Mouse (Mus musculus): ENCODE data around the gene Olfr922. TPM values are rescaled to one million over a fixed set of nuclear protein-coding genes. Genes with fewer than 3 reads are reported as not detected.

Olfr922 gene
- total RNA-seq (2012; rRNA removed): not detected in 2 replicates
- not detected for polyA plus RNA-seq (2012; ENCODE audit: insufficient read depth in 1 of 2, insufficient read length in 2 of 2, low read depth in 1 of 2, low replicate concordance in 2 of 2, missing spikeins in 1 of 2)

- TF ChIP-seq JUND (IDR thresholded peaks at IDR 0.05; ENCODE audit: low read depth, low read length): no peak
- no peak for TF ChIP-seq POLR2AphosphoS5 (IDR thresholded peaks at IDR 0.05; ENCODE audit: borderline replicate concordance, low read depth, low read length)
- TF ChIP-seq MEF2A (IDR thresholded peaks at IDR 0.05; ENCODE audit: extremely low read depth, insufficient replicate concordance, low read depth, low read length, poor library complexity, severe bottlenecking): no peak
- TF ChIP-seq ZKSCAN1 (IDR thresholded peaks at IDR 0.05; ENCODE audit: low read depth, low read length): no peak
- TF ChIP-seq ELF1 (IDR thresholded peaks at IDR 0.05; ENCODE audit: low read depth, low read length): no peak
- no peak for TF ChIP-seq TBP (IDR thresholded peaks at IDR 0.05; ENCODE audit: low read depth, low read length)
- Histone ChIP-seq H3K9ac (ENCODE audit: control insufficient read depth, low read depth, low read length, poor library complexity, severe bottlenecking) (no peak within 1 kb of the TSS), H3K4me1 (ENCODE audit: control insufficient read depth in 1 of 2, insufficient read depth in 2 of 2, low read length in 2 of 2) (no peaks in the 10 kb centered on the region; a peak in 1 of 4 replicates), H3K27ac (ENCODE audit: control insufficient read depth, low read depth, low read length) (no peak within 1 kb of the TSS), H3K27me3 (ENCODE audit: control insufficient read depth in 1 of 2, insufficient read depth in 2 of 2, low read length in 2 of 2) (no peaks in the 10 kb centered on the region), H3K36me3 (ENCODE audit: control insufficient read depth in 1 of 2, insufficient read depth in 2 of 2, low read length in 2 of 2) (0 out of 4 replicates have a peak, but pooled peaks cover 0 to 2% of the 10 kb centered on the region in 2 experiments), H3K79me2 (ENCODE audit: control insufficient read depth, insufficient read depth, low read length, poor library complexity) (no peaks in the 10 kb centered on the region), H3K9me3 (replicated peaks; ENCODE audit: insufficient read depth, low read length) (no peaks in the 10 kb centered on the region), H3K4me3 (ENCODE audit: control insufficient read depth in 1 of 2, insufficient read depth in 1 of 2, low read depth in 2 of 2, low read length in 2 of 2) (no peak within 1 kb of the TSS)
- DNase-seq (ENCODE audit: low read depth, low spot score): no peak
Measured at GRCm38 (mm10) chr9:38814314-38814713, at the start of gene Olfr922. Gene Olfr922, plus strand, starts transcription at chr9:38814614.

- H3K9ac ChIP-seq (ENCODE audit: control insufficient read depth, low read depth, low read length, poor library complexity, severe bottlenecking): no peak within 1 kb of the TSS
- H3K27me3 ChIP-seq (ENCODE audit: control insufficient read depth in 1 of 2, insufficient read depth in 2 of 2, low read length in 2 of 2): no peaks in the 10 kb centered on the region
- H3K36me3 ChIP-seq (ENCODE audit: control insufficient read depth in 1 of 2, insufficient read depth in 2 of 2, low read length in 2 of 2): no peaks in the 10 kb centered on the region
- H3K79me2 ChIP-seq (ENCODE audit: control insufficient read depth, insufficient read depth, low read length, poor library complexity): no peaks in the 10 kb centered on the region
- no peaks in the 10 kb centered on the region for H3K9me3 ChIP-seq (replicated peaks; ENCODE audit: insufficient read depth, low read length)
- TF ChIP-seq MXI1 (IDR thresholded peaks at IDR 0.05; ENCODE audit: low read depth, low read length) (no peak), TBP (IDR thresholded peaks at IDR 0.05; ENCODE audit: low read depth, low read length) (no peak), NRF1 (IDR thresholded peaks at IDR 0.05; ENCODE audit: insufficient read depth, low read depth, low read length, poor library complexity, severe bottlenecking) (no peak), MAX (IDR thresholded peaks at IDR 0.05; ENCODE audit: low read length) (no peak), ETS1 (IDR thresholded peaks at IDR 0.05; ENCODE audit: low read depth, low read length) (no peak), CHD1 (IDR thresholded peaks at IDR 0.05; ENCODE audit: low read depth, low read length) (no peak), JUND (IDR thresholded peaks at IDR 0.05; ENCODE audit: low read depth, low read length) (no peak), MAZ (IDR thresholded peaks at IDR 0.05; ENCODE audit: low read depth, low read length) (no peak), SIN3A (IDR thresholded peaks at IDR 0.05; ENCODE audit: low read length) (no peak), TAL1 (IDR thresholded peaks at IDR 0.05; ENCODE audit: low read length) (no peak), USF1 (IDR thresholded peaks at IDR 0.05; ENCODE audit: low read depth, low read length) (no peak), UBTF (IDR thresholded peaks at IDR 0.05; ENCODE audit: borderline replicate concordance, insufficient read depth, low read depth, low read length) (no peak), RCOR1 (IDR thresholded peaks at IDR 0.05; ENCODE audit: low read depth, low read length) (no peak), TCF12 (IDR thresholded peaks at IDR 0.05; ENCODE audit: low read depth, low read length) (no peak), ZC3H11A (IDR thresholded peaks at IDR 0.05; ENCODE audit: low read depth, low read length) (no peak), GATA1 (IDR thresholded peaks at IDR 0.05; ENCODE audit: low read depth, low read length) (no peak)
- H3K4me3 ChIP-seq (ENCODE audit: control insufficient read depth in 1 of 2, insufficient read depth in 1 of 2, low read depth in 2 of 2, low read length in 2 of 2): no peak within 1 kb of the TSS
- DNase-seq (ENCODE audit: low read depth, low spot score): no peak
- H3K27ac ChIP-seq (ENCODE audit: control insufficient read depth, low read depth, low read length): no peak within 1 kb of the TSS
- H3K4me1 ChIP-seq (ENCODE audit: control insufficient read depth in 1 of 2, insufficient read depth in 2 of 2, low read length in 2 of 2): no peaks in the 10 kb centered on the region
Measured at GRCm38 (mm10) chr9:38772768-38773167, 41.6 kb upstream of the Olfr922 start, which contains the start of gene Olfr921. Gene Olfr921, plus strand, starts transcription at chr9:38773068.
